Mouse (Mus musculus) MEL (cell line): ENCODE results near the gene Itpr3.

ENCODE experiments used
- CTCF ChIP-seq, 3 experiments: IDR thresholded peaks in 2 of 3; conservative IDR thresholded peaks in 1 of 3; 2 replicates each; pipeline ENCODE4 v1.5.1; 2011 to 2012; ENCODE audit warnings: low read length in 3 of 3, low read depth in 2 of 3, mild to moderate bottlenecking in 2 of 3, improper control_type of control experiment in 1 of 3, inconsistent platforms in 1 of 3, mixed read lengths in 1 of 3, moderate library complexity in 1 of 3; ENCODE audit not compliant: control insufficient read depth in 1 of 3, insufficient read depth in 1 of 3, poor library complexity in 1 of 3, severe bottlenecking in 1 of 3
- SIN3A ChIP-seq: IDR thresholded peaks from 2 replicates; pipeline ENCODE4 v1.6.1; 2012; ENCODE audit warnings: low read length, improper control_type of control experiment, inconsistent platforms
- ZKSCAN1 ChIP-seq: IDR thresholded peaks from 2 replicates; pipeline ENCODE4 v1.6.1; 2012; ENCODE audit warnings: low read depth, mild to moderate bottlenecking, inconsistent platforms, low read length, improper control_type of control experiment, moderate library complexity

- TF ChIP-seq SIN3A, result no peak
- no peak for TF ChIP-seq CTCF (IDR thresholded peaks at IDR 0.05 in 2 of 3, conservative IDR thresholded peaks at IDR 0.05 in 1 of 3; ENCODE audit: control insufficient read depth in 1 of 3, insufficient read depth in 1 of 3, low read depth in 2 of 3, low read length in 3 of 3, poor library complexity in 1 of 3, severe bottlenecking in 1 of 3)
- no peak for TF ChIP-seq ZKSCAN1
These were observed 14.3 kb upstream of the Itpr3 start for GRCm38 (mm10) chr17:27042840-27043239.
